Mouse (Mus musculus): Measurements from ENCODE around the gene Cep85l. TPM values are rescaled to one million over a fixed set of nuclear protein-coding genes. Genes with fewer than 3 reads are reported as not detected.
A peak's percentile ranks its signal among the peaks of the same experiment; 100 is the strongest.

Gene Cep85l
- polyA plus RNA-seq, 1 experiment from 2014 or later = 8.8 TPM

GRCm38 (mm10) chr10:53262021-53262420 is 117.7 kb downstream of the Cep85l start:
- H3K4me1 ChIP-seq = no peaks in the 10 kb centered on the region
- WGBS = 52% methylated on average over 1 of the region's 1 CpGs
- no peaks in the 10 kb centered on the region for H3K27me3 ChIP-seq
- no peak for ATAC-seq (ENCODE audit: borderline replicate concordance, extremely low read depth, low FRiP score, low TSS enrichment)
- H3K9me3 ChIP-seq = no peaks in the 10 kb centered on the region
- no peak overlapping the region for H3K4me2 ChIP-seq
- no peak overlapping the region for H3K9ac ChIP-seq
- H3K27ac ChIP-seq = no peak overlapping the region
- no peaks in the 10 kb centered on the region for H3K36me3 ChIP-seq
- H3K4me3 ChIP-seq = no peak overlapping the region

GRCm38 (mm10) chr10:53235381-53235780 is 144.4 kb downstream of the Cep85l start:
- Histone ChIP-seq H3K4me2 (no peak overlapping the region), H3K4me3 (no peak overlapping the region), H3K9me3 (no peaks in the 10 kb centered on the region), H3K27me3 (no peaks in the 10 kb centered on the region), H3K36me3 (no peaks in the 10 kb centered on the region), H3K27ac (no peak overlapping the region), H3K4me1 (no peaks in the 10 kb centered on the region), H3K9ac (no peak overlapping the region)
- 69% methylated on average over 6 of the region's 6 CpGs for WGBS
- ATAC-seq (ENCODE audit: borderline replicate concordance, extremely low read depth, low FRiP score, low TSS enrichment) = no peak

GRCm38 (mm10) chr10:53234683-53235082 is 145.1 kb downstream of the Cep85l start:
- Histone ChIP-seq H3K36me3 (no peaks in the 10 kb centered on the region), H3K27ac (no peak overlapping the region), H3K4me3 (no peak overlapping the region), H3K4me2 (no peak overlapping the region), H3K27me3 (no peaks in the 10 kb centered on the region), H3K9ac (no peak overlapping the region), H3K4me1 (no peaks in the 10 kb centered on the region), H3K9me3 (no peaks in the 10 kb centered on the region)
- 89% methylated on average over 2 of the region's 2 CpGs for WGBS
- no peak for ATAC-seq (ENCODE audit: borderline replicate concordance, extremely low read depth, low FRiP score, low TSS enrichment)

GRCm38 (mm10) chr10:53234086-53234613 is 145.6 kb downstream of the Cep85l start:
- H3K27ac ChIP-seq = no peak overlapping the region
- H3K27me3 ChIP-seq = no peaks in the 10 kb centered on the region
- H3K4me1 ChIP-seq = no peaks in the 10 kb centered on the region
- H3K4me3 ChIP-seq = no peak overlapping the region
- no peaks in the 10 kb centered on the region for H3K9me3 ChIP-seq
- H3K4me2 ChIP-seq = no peak overlapping the region
- no peak overlapping the region for H3K9ac ChIP-seq
- ATAC-seq (ENCODE audit: borderline replicate concordance, extremely low read depth, low FRiP score, low TSS enrichment) = 0 out of 2 replicates have a peak, but pooled peaks have one; percentile 19
- WGBS = 74% methylated on average over 2 of the region's 2 CpGs
- no peaks in the 10 kb centered on the region for H3K36me3 ChIP-seq

GRCm38 (mm10) chr10:53230809-53231208 is 148.9 kb downstream of the Cep85l start:
- no peaks in the 10 kb centered on the region for H3K36me3 ChIP-seq
- H3K4me1 ChIP-seq = no peaks in the 10 kb centered on the region
- H3K9me3 ChIP-seq = no peaks in the 10 kb centered on the region
- no peaks in the 10 kb centered on the region for H3K27me3 ChIP-seq
- H3K27ac ChIP-seq = no peak overlapping the region
- ATAC-seq (ENCODE audit: borderline replicate concordance, extremely low read depth, low FRiP score, low TSS enrichment) = no peak
- no peak overlapping the region for H3K4me2 ChIP-seq
- no peak overlapping the region for H3K4me3 ChIP-seq
- H3K9ac ChIP-seq = no peak overlapping the region

GRCm38 (mm10) chr10:53229190-53229589 is 150.6 kb downstream of the Cep85l start:
- Histone ChIP-seq H3K4me3 (no peak overlapping the region), H3K27me3 (no peaks in the 10 kb centered on the region), H3K4me1 (no peaks in the 10 kb centered on the region), H3K9ac (no peak overlapping the region), H3K9me3 (no peaks in the 10 kb centered on the region), H3K36me3 (no peaks in the 10 kb centered on the region), H3K27ac (no peak overlapping the region), H3K4me2 (no peak overlapping the region)
- no peak for ATAC-seq (ENCODE audit: borderline replicate concordance, extremely low read depth, low FRiP score, low TSS enrichment)
- 56% methylated on average over 2 of the region's 2 CpGs for WGBS

Other genes with a start within 250 kb of the Cep85l start
- gene Pln, start 42.3 kb downstream of the Cep85l start, polyA plus RNA-seq (2015; fragmentation: Nextera tagmentation; extraction: Ambion mirVana) = 7.5 and 15.5 TPM in 2 replicates
- gene Asf1a, start 216.8 kb upstream of the Cep85l start, polyA plus RNA-seq (2015; fragmentation: Nextera tagmentation; extraction: Ambion mirVana) = 122 and 128 TPM in 2 replicates